Mouse (Mus musculus): ENCODE measurements around the gene Olfr846. TPM values are rescaled to one million over a fixed set of nuclear protein-coding genes. Genes with fewer than 3 reads are reported as not detected.

Olfr846 gene
- not detected for total RNA-seq (2021)
- long read RNA-seq, experiment 1: 0 reads
- long read RNA-seq, experiment 2: 0 reads

DNA sequence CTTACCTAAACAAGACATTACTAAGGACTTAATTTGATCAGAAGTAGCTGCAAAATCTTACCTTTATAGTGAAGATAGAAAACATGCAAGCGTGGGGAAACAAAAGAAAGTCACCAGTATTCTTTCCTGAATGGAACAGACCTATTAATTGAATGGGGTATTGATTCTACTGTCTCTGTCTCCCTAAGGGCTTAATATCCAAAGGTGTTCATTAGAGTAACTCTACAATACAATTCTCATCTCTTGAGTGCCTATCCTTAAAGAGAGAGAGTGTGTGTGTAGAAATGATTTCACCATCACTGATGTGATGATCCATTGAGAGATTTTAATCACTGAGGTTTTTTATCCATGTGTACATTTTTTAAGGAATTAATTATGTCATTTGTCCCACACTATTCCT, at the start of gene Olfr846:
Gene Olfr846 (minus strand): TSS at position 101 of the 400 bp plus-strand sequence.
- no peak for DNase-seq (ENCODE audit: low spot score)

GRCm38 (mm10) chr9:19378569-19378968, 14.8 kb upstream of the Olfr846 start, which contains the start of gene Olfr847:
Olfr847 (minus strand) TSS chr9:19378669.
- no peak for DNase-seq (ENCODE audit: low spot score)

GRCm38 (mm10) chr9:19336157-19336556, 27.6 kb downstream of the Olfr846 start, which contains the start of gene Olfr845:
Olfr845 (plus strand) TSS chr9:19336457.
- no peak for DNase-seq (ENCODE audit: low spot score)

- no peak for DNase-seq (ENCODE audit: low spot score)
These were observed 47.8 kb downstream of the Olfr846 start, which contains the start of gene Olfr844 for GRCm38 (mm10) chr9:19316047-19316446. Olfr844 (plus strand) TSS chr9:19316347.

Other genes starting within 250 kb of the Olfr846 start
- gene Olfr836, start 243.6 kb downstream of the Olfr846 start, total RNA-seq (2021): not detected
- not detected for gene Olfr837, start 227.7 kb downstream of the Olfr846 start, total RNA-seq (2021)
- not detected for gene Olfr839-ps1, start 186.7 kb downstream of the Olfr846 start, total RNA-seq (2021)
- gene Olfr843, start 112.0 kb downstream of the Olfr846 start, total RNA-seq (2021): not detected
- gene Olfr844, start 47.7 kb downstream of the Olfr846 start, total RNA-seq (2021): not detected
- not detected for gene Olfr845, start 27.5 kb downstream of the Olfr846 start, total RNA-seq (2021)
- gene Olfr847, start 14.7 kb upstream of the Olfr846 start, total RNA-seq (2021): not detected
- gene Olfr849, start 76.3 kb upstream of the Olfr846 start, total RNA-seq (2021): not detected
- gene Olfr850, start 114.2 kb upstream of the Olfr846 start, total RNA-seq (2021): not detected
- gene Olfr851, start 129.3 kb upstream of the Olfr846 start, total RNA-seq (2021): not detected
- gene Olfr853, start 177.1 kb upstream of the Olfr846 start, total RNA-seq (2021): not detected
- not detected for gene Olfr854, start 203.4 kb upstream of the Olfr846 start, total RNA-seq (2021)
- gene Olfr855, start 218.6 kb upstream of the Olfr846 start, total RNA-seq (2021): not detected